Mouse (Mus musculus) forebrain, embryonic 11.5 days (tissue): ENCODE results near the gene Gm20509. TPM values are rescaled to one million over a fixed set of nuclear protein-coding genes. Genes with fewer than 3 reads are reported as not detected.

Source experiments
- polyA plus RNA-seq: library from polyadenylated mRNA; unstranded; fragments of >200 nt; fragmentation: Nextera tagmentation; extraction: Ambion mirVana; gene quantifications from 2 replicates; pipeline ENCODE4 v1.2.1, GENCODE M21; 2014

The Gm20509 gene
- polyA plus RNA-seq, 1 experiment from 2014 or later = not detected

Other genes with a start within 250 kb of the Gm20509 start
- gene Pygo1, start 176.8 kb upstream of the Gm20509 start, polyA plus RNA-seq = 13.0 and 13.2 TPM in 2 replicates
- gene Dyx1c1, start 143.7 kb upstream of the Gm20509 start, polyA plus RNA-seq = 1.6 and 1.9 TPM in 2 replicates
- 0.15 TPM in 1 of 2 replicates, not detected in the other for gene Gm44503, start 143.6 kb upstream of the Gm20509 start, polyA plus RNA-seq
- 17.6 and 18.7 TPM in 2 replicates for gene Ccpg1os, start 117.1 kb upstream of the Gm20509 start, polyA plus RNA-seq
- gene Ccpg1, start 117.0 kb upstream of the Gm20509 start, polyA plus RNA-seq = 19.6 and 20.4 TPM in 2 replicates
- 15.8 and 19.8 TPM in 2 replicates for gene Pigb, start 62.1 kb upstream of the Gm20509 start, polyA plus RNA-seq
- 0.67 and 0.79 TPM in 2 replicates for gene Rab27a, start 57.6 kb upstream of the Gm20509 start, polyA plus RNA-seq
- not detected in 2 replicates for gene Khdc3, start 634 bp upstream of the Gm20509 start, polyA plus RNA-seq
- gene Rsl24d1, start 11.0 kb downstream of the Gm20509 start, polyA plus RNA-seq = 147 and 153 TPM in 2 replicates